Mouse (Mus musculus) heart, postnatal 36 days (tissue): ENCODE data around the gene Glb1l3. TPM values are rescaled to one million over a fixed set of nuclear protein-coding genes. Genes with fewer than 3 reads are reported as not detected.
"Not testable (repeated sequence)": the region's sequence is repeated elsewhere in the genome, so short reads cannot be mapped to it uniquely, and the experiment has no call there.

Experiments
- DNase-seq, 2 experiments: peaks; one replicate each; pipeline ENCODE4 v3.0.0; 2021 to 2022
- intact Hi-C: fragments of 180-260 bp; cut with DNase I; formaldehyde crosslinking; loops from one replicate; pipeline ENCODE4 v1.15.1; 2025
- total RNA-seq, 2 experiments: library from RNA; stranded (reverse); gene quantifications; 2 replicates each; pipeline ENCODE4 v1.2.3; 2021

Glb1l3 gene
- not detected for total RNA-seq

DNA sequence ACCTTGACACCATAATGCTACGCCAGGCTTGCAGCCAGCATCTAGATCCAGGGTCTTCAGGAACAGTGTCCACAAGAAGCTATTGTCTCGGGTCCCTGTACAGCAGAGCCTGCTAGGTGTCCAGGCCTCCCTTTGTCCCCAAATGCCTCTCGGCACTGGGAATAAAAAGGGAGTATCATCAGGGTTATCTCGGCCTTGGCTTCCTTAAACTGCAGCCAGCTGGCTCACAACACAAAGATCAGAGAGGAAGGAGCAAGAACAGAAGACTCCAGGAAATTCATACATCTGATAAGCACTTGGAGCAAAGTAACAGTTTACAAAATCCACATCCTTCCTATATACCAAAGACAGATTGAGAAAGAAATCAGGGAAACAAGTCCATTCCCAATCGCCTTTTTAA is at the start of gene Glb1l3:
Glb1l3 (minus strand) TSS at position 140 of the 400 bp plus-strand sequence.
- peak; percentile 1 to 7 for DNase-seq
- intact Hi-C loops, result no loop called here

GRCm38 (mm10) chr9:26869856-26870255 is 9.2 kb upstream of the Glb1l3 start:
- intact Hi-C loops, DNase-seq: not testable (repeated sequence)

DNA sequence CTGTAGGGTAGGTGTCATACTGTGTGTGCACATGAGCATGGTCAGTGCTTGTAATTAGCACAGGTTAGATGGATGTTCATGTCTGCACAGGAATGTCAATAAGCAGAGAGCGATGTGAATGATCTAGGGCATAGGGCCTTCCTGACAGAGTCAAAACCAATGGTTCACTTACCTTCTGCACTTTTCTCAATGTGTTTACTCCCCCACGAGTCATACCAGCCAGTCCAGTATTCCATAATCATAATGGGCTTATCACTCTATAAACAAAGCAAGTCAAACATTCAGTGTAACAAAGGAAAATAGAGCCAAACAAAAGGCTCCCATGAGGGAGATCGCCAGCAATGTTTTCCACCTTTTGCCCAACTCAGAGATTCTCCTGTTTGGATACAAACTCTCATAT is 29.6 kb downstream of the Glb1l3 start:
- no peak for DNase-seq
- intact Hi-C loops, result no loop called here

DNA sequence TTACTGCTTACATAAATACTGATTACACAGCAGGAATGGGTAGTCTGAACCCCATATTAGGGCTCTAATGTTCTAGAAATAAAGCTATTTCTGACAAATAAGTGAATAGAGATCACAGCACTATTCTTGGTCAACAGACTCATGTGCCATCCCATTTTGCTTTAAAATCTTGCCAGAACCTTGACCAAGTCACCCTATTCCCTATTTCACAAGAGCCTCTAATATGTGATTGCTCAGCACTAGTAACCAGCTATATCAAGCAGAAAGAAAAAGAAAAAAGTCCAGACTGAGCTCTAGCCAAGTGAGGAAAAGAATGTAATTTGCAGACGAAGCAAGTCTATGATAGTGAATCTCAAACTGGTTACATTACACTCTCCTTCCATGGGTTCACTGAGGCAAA is 40.7 kb downstream of the Glb1l3 start:
- intact Hi-C loops, result no loop called here
- no peak for DNase-seq

DNA sequence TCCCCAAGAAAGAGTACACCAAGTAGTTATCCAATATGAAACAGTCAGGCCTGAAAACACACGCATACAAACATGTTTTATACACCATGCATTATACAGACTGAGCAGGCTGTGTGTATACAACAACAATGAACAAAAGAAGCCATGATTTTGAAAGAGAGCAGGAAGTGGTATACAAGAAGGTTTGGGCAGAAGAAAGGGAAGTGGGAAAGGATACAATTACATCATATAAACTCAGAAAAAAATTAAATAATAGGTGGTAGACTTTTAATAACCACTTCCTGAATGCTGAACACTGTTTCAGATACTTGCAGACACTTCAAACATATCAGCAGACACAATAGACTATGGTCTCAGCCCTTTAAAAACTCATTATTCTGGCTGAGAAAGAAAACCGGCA is 52.0 kb downstream of the Glb1l3 start:
- no peak for DNase-seq
- intact Hi-C loops, result no loop called here

- peak; percentile 75 to 81 for DNase-seq
- intact Hi-C loops, result no loop called here
These were observed 54.6 kb downstream of the Glb1l3 start, which contains the start of gene Glb1l2 for GRCm38 (mm10) chr9:26805935-26806666. Gene Glb1l2 (minus strand): TSS chr9:26806468.

DNA sequence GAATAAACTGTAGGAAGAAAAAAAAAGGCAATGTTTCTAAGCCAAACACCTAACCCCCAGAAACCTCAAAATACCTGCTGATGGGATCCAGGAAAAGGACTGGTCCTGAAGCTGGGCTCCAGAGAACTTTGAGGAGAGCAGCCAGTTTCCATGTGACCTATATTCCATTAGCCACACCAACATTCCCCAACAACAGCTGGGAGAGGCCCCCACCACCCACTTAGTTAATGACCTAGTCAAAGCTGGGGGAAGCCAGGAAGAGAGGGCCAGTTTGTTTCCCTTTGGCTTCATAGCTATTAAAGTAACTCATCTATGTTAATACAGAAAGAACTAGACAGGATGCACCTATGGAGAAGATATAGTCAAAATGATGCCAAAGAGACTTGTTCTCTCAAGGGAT is 56.4 kb downstream of the Glb1l3 start:
- DNase-seq, result no peak

GRCm38 (mm10) chr9:26800357-26800756 is 60.3 kb downstream of the Glb1l3 start:
- DNase-seq, result no peak
- intact Hi-C loops, result no loop called here

More for the DNA sequence above, 56.4 kb downstream of the Glb1l3 start:
- intact Hi-C loops, result no loop called here

DNA sequence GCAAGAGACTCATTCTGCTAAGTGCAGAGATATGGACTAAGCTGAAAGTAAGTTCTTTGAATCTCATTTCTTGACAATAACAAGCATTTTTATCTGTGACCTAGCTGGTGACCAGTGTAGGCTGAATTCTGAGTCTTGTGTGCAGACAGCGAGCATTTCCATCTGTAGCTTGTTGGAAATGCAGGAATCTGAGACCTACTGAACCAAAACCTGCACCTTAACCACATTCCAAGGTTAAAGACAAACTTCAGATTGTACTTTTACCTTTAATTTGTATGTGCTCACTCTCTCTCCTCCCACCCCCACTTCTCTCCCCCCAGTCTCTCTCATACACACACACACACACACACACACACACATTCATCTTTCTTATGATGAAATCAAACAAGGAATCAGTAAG is 62.0 kb downstream of the Glb1l3 start:
- no peak for DNase-seq
- intact Hi-C loops, result no loop called here

DNA sequence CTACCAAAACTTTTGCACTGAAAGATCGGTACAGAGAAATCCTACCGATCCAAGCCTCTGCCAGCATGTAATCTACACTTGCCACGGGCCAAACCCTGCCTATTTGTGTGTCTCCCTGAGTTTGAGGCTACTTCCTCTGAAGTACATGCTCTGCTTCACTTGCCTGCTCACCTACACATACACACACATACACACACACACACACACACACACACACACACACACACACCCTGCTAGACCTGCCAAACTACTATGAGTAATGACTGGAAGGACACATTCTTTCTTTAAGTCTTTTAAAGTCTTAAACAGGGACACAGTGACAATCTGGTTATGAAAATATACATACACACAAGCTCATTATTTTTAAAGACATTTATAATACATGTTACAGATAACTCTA is 62.5 kb downstream of the Glb1l3 start:
- intact Hi-C loops, result no loop called here
- DNase-seq, result no peak

DNA sequence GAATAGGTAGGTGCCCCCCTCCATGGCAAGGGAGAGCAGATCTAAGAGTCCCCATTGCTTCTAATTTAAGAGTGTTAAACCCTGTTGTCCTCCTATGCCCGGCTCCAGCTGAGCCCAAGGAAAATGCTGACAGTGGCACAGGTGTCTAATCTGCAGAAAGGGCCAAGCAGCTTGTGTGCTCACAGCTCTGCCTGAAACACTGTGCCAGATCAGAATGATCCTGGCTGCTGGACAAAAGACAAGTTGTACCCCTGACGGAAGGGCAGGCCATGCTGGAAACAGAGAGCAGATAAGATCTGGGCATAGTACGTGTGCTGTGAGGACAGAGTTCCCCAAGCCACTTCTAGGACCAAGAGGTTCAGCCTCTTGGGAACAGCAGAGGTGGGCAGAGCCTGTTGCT is 67.9 kb downstream of the Glb1l3 start:
- no peak for DNase-seq
- intact Hi-C loops, result no loop called here

GRCm38 (mm10) chr9:26783414-26783975 is 77.2 kb downstream of the Glb1l3 start:
- no peak for DNase-seq
- intact Hi-C loops, result no loop called here

DNA sequence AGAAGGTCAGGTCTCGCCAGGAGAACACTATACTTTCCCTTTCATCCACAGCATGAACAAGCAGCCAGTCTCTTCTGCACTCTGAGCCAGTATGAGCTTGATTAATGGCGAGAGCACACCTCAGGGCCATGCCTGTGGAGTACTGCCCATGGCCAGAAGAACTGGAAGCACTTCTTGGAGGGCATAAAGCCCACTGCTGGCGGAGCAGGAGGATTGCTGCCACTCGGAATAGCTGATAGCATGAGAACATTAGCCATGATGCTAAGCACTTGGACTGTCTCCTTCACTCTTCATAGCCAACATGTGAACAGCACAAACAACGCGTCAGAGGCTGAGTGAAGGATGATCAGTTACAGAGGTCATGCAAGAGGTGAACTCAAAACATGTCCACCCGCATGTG is 82.3 kb downstream of the Glb1l3 start:
- no peak for DNase-seq
- intact Hi-C loops, result loop anchor here (10.0 kb wide), 1 partner anchor 1084 kb away; no protein-coding TSS in a partner anchor

DNA sequence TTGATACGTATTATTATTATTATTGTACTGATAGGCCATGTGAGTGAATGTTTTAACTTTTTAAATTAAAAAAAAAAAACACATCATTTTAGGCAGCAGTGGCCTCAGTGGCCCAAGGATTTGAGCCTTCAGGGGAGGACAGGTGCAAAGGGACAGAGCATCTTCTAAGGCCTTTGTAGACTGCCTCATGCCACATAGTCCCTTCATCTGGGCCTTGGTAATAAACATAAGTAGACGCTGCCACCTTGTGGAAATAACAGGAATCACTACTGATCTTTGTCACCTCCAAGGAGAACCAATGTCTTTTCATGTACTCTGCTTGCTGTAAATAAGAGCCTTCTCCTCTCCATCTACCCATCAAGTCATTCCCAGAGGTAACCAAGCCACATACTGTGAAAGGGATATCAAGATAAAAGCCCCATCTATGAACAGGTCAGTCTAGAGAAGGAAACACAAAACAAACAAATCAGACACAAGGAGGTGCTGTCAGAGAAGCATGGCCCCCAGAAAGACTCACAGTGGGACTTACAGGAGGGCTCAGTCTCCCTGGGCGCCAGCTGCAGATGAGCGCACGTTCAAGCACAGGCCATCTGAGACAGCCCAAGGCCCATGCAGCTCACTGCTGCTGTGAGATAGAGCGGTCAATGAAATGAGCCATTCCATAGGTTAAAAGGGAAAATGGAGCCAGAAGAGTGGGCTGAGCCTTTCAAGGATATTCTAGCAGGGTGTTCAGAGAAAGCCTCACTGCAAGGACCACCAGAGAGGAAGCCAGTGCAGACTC is 84.4 kb downstream of the Glb1l3 start:
- intact Hi-C loops, result loop anchor here (1.0 to 10.0 kb wide), 2 partner anchors 1082 to 1120 kb away; no protein-coding TSS in a partner anchor
- DNase-seq, result peak; percentile 11 to 18

DNA sequence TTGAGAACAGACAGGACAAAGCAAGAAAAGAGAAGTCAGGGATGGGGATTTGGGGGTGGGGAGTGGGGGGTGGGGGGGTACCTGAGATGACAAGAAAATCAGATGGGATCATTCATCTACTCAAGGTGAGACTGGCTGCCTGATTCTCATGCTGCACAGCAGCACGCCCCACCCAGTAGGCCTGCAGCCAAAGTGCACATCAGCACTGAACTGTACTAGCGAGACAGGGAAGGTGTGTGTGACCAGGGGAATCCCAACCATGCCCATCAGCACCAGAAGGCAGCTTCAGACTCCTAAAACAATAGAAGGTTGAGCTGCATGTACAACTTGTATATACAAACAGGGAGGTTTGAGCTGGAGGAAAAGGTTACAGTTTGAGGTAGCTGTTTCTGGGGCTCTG is 85.0 kb downstream of the Glb1l3 start:
- intact Hi-C loops, result loop anchor here (1.0 to 10.0 kb wide), 2 partner anchors 1081 to 1119 kb away; no protein-coding TSS in a partner anchor

DNA sequence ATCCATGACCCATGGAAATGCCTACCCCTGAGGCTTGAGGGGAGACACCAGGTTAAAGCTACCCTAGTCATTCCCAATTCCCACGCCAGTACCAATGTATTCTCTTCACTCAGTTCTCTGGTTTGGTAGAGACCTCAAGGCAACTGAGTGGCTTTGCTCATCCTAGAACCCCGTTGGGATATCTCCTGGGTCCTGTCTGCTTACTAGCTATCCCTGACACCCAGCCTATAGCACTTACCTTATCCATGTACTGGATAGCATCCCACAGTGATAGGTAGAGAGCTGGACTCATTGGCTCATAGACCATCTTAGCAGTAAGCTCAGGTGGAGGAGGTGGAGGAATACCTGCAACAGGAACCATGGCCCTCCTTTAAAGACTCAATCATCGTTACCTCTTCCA is 92.5 kb downstream of the Glb1l3 start:
- DNase-seq, result no peak
- intact Hi-C loops, result no loop called here

More for the DNA sequence above, 85.0 kb downstream of the Glb1l3 start:
- no peak for DNase-seq

Other genes with a start within 250 kb of the Glb1l3 start
- not detected for gene B3gat1, start 127.2 kb downstream of the Glb1l3 start, total RNA-seq
- under 1 TPM; 0.16 to 0.56 TPM for gene Glb1l2, start 54.4 kb downstream of the Glb1l3 start, total RNA-seq
- not detected for gene Gm1110, start 62.2 kb upstream of the Glb1l3 start, total RNA-seq
- gene Acad8, start 138.7 kb upstream of the Glb1l3 start, total RNA-seq, result 10 to 100 TPM; 60.0 to 61.0 TPM
- 10 to 100 TPM; 22.6 to 27.6 TPM for gene Thyn1, start 138.8 kb upstream of the Glb1l3 start, total RNA-seq
- gene Vps26b, start 169.2 kb upstream of the Glb1l3 start, total RNA-seq, result 10 to 100 TPM; 30.5 to 32.2 TPM
- 10 to 100 TPM; 10.7 to 11.4 TPM for gene Ncapd3, start 169.3 kb upstream of the Glb1l3 start, total RNA-seq